Mouse (Mus musculus) heart, embryonic 12.5 days (tissue): ENCODE results near the gene Usp30. TPM values are rescaled to one million over a fixed set of nuclear protein-coding genes. Genes with fewer than 3 reads are reported as not detected.

Source experiments
- ATAC-seq: fragments of 200-750 bp; cut with Nextera tagmentation; 2 replicates; pipeline ENCODE4 v1.8.0; 2017; ENCODE audit warnings: moderate TSS enrichment, moderate library complexity; ENCODE audit not compliant: insufficient number of reproducible peaks, low FRiP score
- H3K27ac ChIP-seq: fragments of 300-500 bp; sonication (generic); 2 replicates; pipeline ENCODE4 v1.5.1; 2016; ENCODE audit warnings: mild to moderate bottlenecking, moderate library complexity; ENCODE audit not compliant: poor library complexity, severe bottlenecking
- H3K27me3 ChIP-seq: fragments of 300-500 bp; sonication (generic); replicated peaks from 2 replicates; pipeline ENCODE4 v1.6.1; 2016; ENCODE audit warnings: mild to moderate bottlenecking, moderate library complexity
- H3K36me3 ChIP-seq: fragments of 300-500 bp; sonication (generic); 2 replicates; pipeline ENCODE4 v1.6.1; 2016; ENCODE audit warnings: mild to moderate bottlenecking, moderate library complexity
- H3K4me1 ChIP-seq: fragments of 300-500 bp; sonication (generic); replicated peaks from 2 replicates; pipeline ENCODE4 v1.6.1; 2016; ENCODE audit warnings: mild to moderate bottlenecking
- H3K4me2 ChIP-seq: fragments of 300-500 bp; sonication (generic); 2 replicates; pipeline ENCODE4 v1.6.1; 2016; ENCODE audit warnings: mild to moderate bottlenecking, moderate library complexity
- H3K4me3 ChIP-seq: fragments of 300-500 bp; sonication (generic); 2 replicates; pipeline ENCODE4 v1.5.1; 2016; ENCODE audit warnings: mild to moderate bottlenecking
- H3K9ac ChIP-seq: fragments of 300-500 bp; sonication (generic); 2 replicates; pipeline ENCODE4 v1.6.1; 2016; ENCODE audit warnings: mild to moderate bottlenecking, moderate library complexity
- H3K9me3 ChIP-seq: fragments of 300-500 bp; sonication (generic); replicated peaks from 2 replicates; pipeline ENCODE4 v1.6.1; 2016; ENCODE audit warnings: mild to moderate bottlenecking, moderate library complexity
- WGBS: fragments of 180-500 bp; shearing (Covaris S2); methylation state at CpG from one replicate; pipeline ENCODE4 v1.1.7; 2016; 5-methylcytosine and 5-hydroxymethylcytosine counted together
- polyA plus RNA-seq: library from polyadenylated mRNA; unstranded; fragments of >200 nt; fragmentation: Nextera tagmentation; extraction: Ambion mirVana; gene quantifications from 2 replicates; pipeline ENCODE4 v1.2.1, GENCODE M21; 2016

Usp30 gene
- polyA plus RNA-seq, result 9.0 and 10.5 TPM in 2 replicates

GRCm38 (mm10) chr5:114065161-114065560 lies at the start of gene Usp30:
TSS of gene Usp30 (plus strand) at chr5:114065461.
- Histone ChIP-seq H3K9me3 (no peaks in the 10 kb centered on the region), H3K9ac (no peak within 1 kb of the TSS), H3K27me3 (no peaks in the 10 kb centered on the region; the same call in 1 of the 2 replicates), H3K36me3 (no peaks in the 10 kb centered on the region), H3K4me3 (no peak within 1 kb of the TSS), H3K4me1 (no peaks in the 10 kb centered on the region), H3K27ac (no peak within 1 kb of the TSS), H3K4me2 (no peak within 1 kb of the TSS)
- no peak for ATAC-seq
- 86% methylated on average over 6 of the region's 6 CpGs for WGBS

- H3K4me3 ChIP-seq, result no peak overlapping the region
- no peak overlapping the region for H3K27ac ChIP-seq
- no peak overlapping the region for H3K9ac ChIP-seq
- H3K4me2 ChIP-seq, result no peak overlapping the region
- 58% methylated on average over 6 of the region's 6 CpGs for WGBS
- no peaks in the 10 kb centered on the region for H3K36me3 ChIP-seq
- H3K27me3 ChIP-seq, result peaks cover 9% of the 10 kb centered on the region; the same call in 1 of the 2 replicates
- no peak for ATAC-seq
- no peaks in the 10 kb centered on the region; the same call in 1 of the 2 replicates for H3K9me3 ChIP-seq
- peaks cover 8% of the 10 kb centered on the region; the same call in 1 of the 2 replicates for H3K4me1 ChIP-seq
Observed at GRCm38 (mm10) chr5:114024390-114024789, 40.9 kb upstream of the Usp30 start.

GRCm38 (mm10) chr5:114024885-114025284 lies 40.4 kb upstream of the Usp30 start:
- Histone ChIP-seq H3K4me2 (0 out of 2 replicates have a peak overlapping the region, but pooled peaks have one; percentile 15), H3K4me1 (peaks cover 8% of the 10 kb centered on the region; the same call in 1 of the 2 replicates), H3K36me3 (no peaks in the 10 kb centered on the region), H3K4me3 (no peak overlapping the region), H3K9ac (no peak overlapping the region), H3K9me3 (no peaks in the 10 kb centered on the region; the same call in 1 of the 2 replicates), H3K27ac (no peak overlapping the region), H3K27me3 (peaks cover 9% of the 10 kb centered on the region; the same call in 1 of the 2 replicates)
- peak; percentile 23; the same call in 1 of the 2 replicates for ATAC-seq
- 8% methylated on average over 10 of the region's 10 CpGs for WGBS

GRCm38 (mm10) chr5:114027217-114027944 lies 37.9 kb upstream of the Usp30 start:
- H3K27ac ChIP-seq, result no peak overlapping the region
- no peak overlapping the region for H3K4me3 ChIP-seq
- WGBS, result 82% methylated on average over 12 of the region's 12 CpGs
- H3K4me2 ChIP-seq, result no peak overlapping the region
- no peaks in the 10 kb centered on the region for H3K36me3 ChIP-seq
- peaks cover 8% of the 10 kb centered on the region; the same call in 1 of the 2 replicates for H3K4me1 ChIP-seq
- peaks cover 9% of the 10 kb centered on the region; the same call in 1 of the 2 replicates for H3K27me3 ChIP-seq
- no peak overlapping the region for H3K9ac ChIP-seq
- no peak for ATAC-seq
- H3K9me3 ChIP-seq, result no peaks in the 10 kb centered on the region; the same call in 1 of the 2 replicates

GRCm38 (mm10) chr5:114028111-114028510 lies 37.1 kb upstream of the Usp30 start:
- H3K9ac ChIP-seq, result no peak overlapping the region
- peaks cover 9% of the 10 kb centered on the region; the same call in 1 of the 2 replicates for H3K27me3 ChIP-seq
- H3K36me3 ChIP-seq, result no peaks in the 10 kb centered on the region
- H3K27ac ChIP-seq, result no peak overlapping the region
- H3K9me3 ChIP-seq, result no peaks in the 10 kb centered on the region
- no peak overlapping the region for H3K4me3 ChIP-seq
- WGBS, result 81% methylated on average over 12 of the region's 12 CpGs
- no peak overlapping the region for H3K4me2 ChIP-seq
- peaks cover 8% of the 10 kb centered on the region; the same call in 1 of the 2 replicates for H3K4me1 ChIP-seq
- no peak for ATAC-seq

- no peak overlapping the region for H3K4me3 ChIP-seq
- H3K27ac ChIP-seq, result no peak overlapping the region
- no peaks in the 10 kb centered on the region for H3K36me3 ChIP-seq
- no peak overlapping the region for H3K9ac ChIP-seq
- H3K4me1 ChIP-seq, result no peaks in the 10 kb centered on the region
- ATAC-seq, result no peak
- 0 out of 2 replicates have a peak, but pooled peaks cover 4% of the 10 kb centered on the region for H3K27me3 ChIP-seq
- no peaks in the 10 kb centered on the region for H3K9me3 ChIP-seq
- 81% methylated on average over 12 of the region's 12 CpGs for WGBS
- no peak overlapping the region for H3K4me2 ChIP-seq
Observed at GRCm38 (mm10) chr5:114030652-114031051, 34.6 kb upstream of the Usp30 start.

GRCm38 (mm10) chr5:114032161-114032763 lies 33.0 kb upstream of the Usp30 start:
- 76% methylated on average over 3 of the region's 3 CpGs for WGBS
- no peaks in the 10 kb centered on the region for H3K9me3 ChIP-seq
- H3K4me1 ChIP-seq, result no peaks in the 10 kb centered on the region
- no peak overlapping the region for H3K4me3 ChIP-seq
- no peak overlapping the region for H3K27ac ChIP-seq
- H3K9ac ChIP-seq, result no peak overlapping the region
- H3K27me3 ChIP-seq, result peaks cover 10% of the 10 kb centered on the region; the same call in 1 of the 2 replicates
- ATAC-seq, result no peak
- no peak overlapping the region for H3K4me2 ChIP-seq
- no peaks in the 10 kb centered on the region for H3K36me3 ChIP-seq

- Histone ChIP-seq H3K4me2 (no peak overlapping the region), H3K27ac (no peak overlapping the region), H3K4me3 (no peak overlapping the region), H3K9me3 (no peaks in the 10 kb centered on the region), H3K36me3 (no peaks in the 10 kb centered on the region), H3K4me1 (peaks cover 6% of the 10 kb centered on the region; the same call in 1 of the 2 replicates), H3K27me3 (peaks cover 10% of the 10 kb centered on the region; the same call in 1 of the 2 replicates), H3K9ac (no peak overlapping the region)
- WGBS, result 78% methylated on average over 7 of the region's 7 CpGs
- ATAC-seq, result no peak
Observed at GRCm38 (mm10) chr5:114034393-114034792, 30.9 kb upstream of the Usp30 start.

GRCm38 (mm10) chr5:114035111-114035510 lies 30.1 kb upstream of the Usp30 start:
- Histone ChIP-seq H3K27ac (no peak overlapping the region), H3K9ac (no peak overlapping the region), H3K9me3 (no peaks in the 10 kb centered on the region), H3K27me3 (peaks cover 10% of the 10 kb centered on the region; the same call in 1 of the 2 replicates), H3K4me2 (no peak overlapping the region), H3K36me3 (no peaks in the 10 kb centered on the region), H3K4me1 (peaks cover 6% of the 10 kb centered on the region; the same call in 1 of the 2 replicates), H3K4me3 (no peak overlapping the region)
- no peak for ATAC-seq
- WGBS, result 73% methylated on average over 10 of the region's 10 CpGs

GRCm38 (mm10) chr5:114040508-114040907 lies 24.8 kb upstream of the Usp30 start:
- H3K36me3 ChIP-seq, result no peaks in the 10 kb centered on the region
- peaks cover 24% of the 10 kb centered on the region for H3K4me1 ChIP-seq
- no peak overlapping the region for H3K27ac ChIP-seq
- H3K9me3 ChIP-seq, result no peaks in the 10 kb centered on the region
- peaks cover 15% of the 10 kb centered on the region for H3K27me3 ChIP-seq
- peak overlapping the region; percentile 21; the same call in 1 of the 2 replicates for H3K4me2 ChIP-seq
- no peak overlapping the region for H3K9ac ChIP-seq
- 22% methylated on average over 7 of the region's 8 CpGs for WGBS
- H3K4me3 ChIP-seq, result no peak overlapping the region
- no peak for ATAC-seq

GRCm38 (mm10) chr5:114040911-114041310 lies 24.4 kb upstream of the Usp30 start:
- peaks cover 24% of the 10 kb centered on the region for H3K4me1 ChIP-seq
- no peak overlapping the region for H3K9ac ChIP-seq
- no peak overlapping the region for H3K27ac ChIP-seq
- no peak overlapping the region for H3K4me3 ChIP-seq
- H3K4me2 ChIP-seq, result 0 out of 2 replicates have a peak overlapping the region, but pooled peaks have one; percentile 21
- WGBS, result 65% methylated on average over 1 of the region's 1 CpGs
- peaks cover 15% of the 10 kb centered on the region for H3K27me3 ChIP-seq
- no peaks in the 10 kb centered on the region for H3K36me3 ChIP-seq
- H3K9me3 ChIP-seq, result no peaks in the 10 kb centered on the region
- ATAC-seq, result no peak
